Mouse (Mus musculus) liver, adult 2 months (tissue): ENCODE data around the gene Entpd3.

Source experiments
- CTCF ChIP-seq: fragments of 200-500 bp; IDR thresholded peaks from 2 replicates; pipeline ENCODE4 v1.5.1; 2011; ENCODE audit warnings: low read depth, low read length, control low read depth
- POLR2A ChIP-seq: fragments of 200-500 bp; IDR thresholded peaks from 2 replicates; pipeline ENCODE4 v1.6.1; 2011; ENCODE audit warnings: low read length, control low read depth; ENCODE audit not compliant: insufficient read depth; ENCODE audit errors: extremely low read depth

DNA sequence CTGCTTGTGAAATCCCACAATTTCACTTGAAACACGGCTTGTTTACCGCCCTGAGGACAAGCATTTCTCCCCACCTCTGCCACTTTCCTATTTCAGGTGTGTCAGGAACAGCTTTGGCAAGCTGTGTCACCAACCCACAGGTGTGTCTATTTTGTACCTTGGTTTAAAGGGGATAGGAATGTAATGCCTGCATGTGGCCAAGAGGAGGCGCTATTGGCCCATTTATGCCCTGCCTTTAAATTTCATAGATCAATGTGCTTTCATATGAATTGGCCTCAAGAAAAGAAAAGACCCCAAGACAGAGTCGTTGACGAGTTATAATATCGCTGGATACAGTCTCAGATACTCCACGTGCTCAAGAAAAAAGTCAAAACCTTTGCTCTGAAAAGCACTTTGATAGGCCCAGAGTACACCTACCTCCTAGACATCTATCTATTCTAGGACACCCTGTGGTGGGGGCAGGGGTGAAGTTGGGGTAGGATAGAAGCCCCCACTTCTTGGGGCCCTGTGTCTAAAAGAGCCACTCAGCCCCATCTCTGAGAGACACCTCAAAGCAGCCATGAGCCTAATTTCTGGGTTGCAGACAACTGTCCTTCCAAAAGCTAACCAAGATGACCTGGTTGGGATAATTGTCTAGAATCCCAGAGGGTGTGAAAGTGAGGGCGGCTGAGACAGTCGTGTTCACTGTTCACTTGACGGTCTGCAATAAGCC, 38.3 kb upstream of the Entpd3 start:
- TF ChIP-seq POLR2A (no peak), CTCF (peak; percentile 53)
